Mouse (Mus musculus): ENCODE data around the gene Coro2b. TPM values are rescaled to one million over a fixed set of nuclear protein-coding genes. Genes with fewer than 3 reads are reported as not detected.

Gene Coro2b
- polyA plus RNA-seq, 1 experiment from 2014 or later = 11.0 TPM

- no peak overlapping the region for H3K4me3 ChIP-seq (replicated peaks; ENCODE audit: low read depth, low read length)
- DNase-seq (ENCODE audit: low spot score) (no peak), ATAC-seq (replicated peaks; ENCODE audit: low FRiP score, low read depth) (no peak)
- H3K4me2 ChIP-seq (ENCODE audit: low read length) = no peak overlapping the region
- H3K9me3 ChIP-seq (replicated peaks; ENCODE audit: low read length) = no peaks in the 10 kb centered on the region
- no peaks in the 10 kb centered on the region for H3K36me3 ChIP-seq (ENCODE audit: insufficient read depth, low read length)
- H3K9ac ChIP-seq (ENCODE audit: low read depth, low read length) = no peak overlapping the region
- no peak overlapping the region for H3K27ac ChIP-seq
- 67% methylated on average over 2 of the region's 2 CpGs for whole genome bisulfite sequencing
- H3K27me3 ChIP-seq (ENCODE audit: insufficient read depth, low read length) = no peaks in the 10 kb centered on the region
- peaks cover 7% of the 10 kb centered on the region; the same call in 1 of the 2 replicates for H3K4me1 ChIP-seq (replicated peaks; ENCODE audit: insufficient read depth, low read length)
- no peak for TF ChIP-seq CTCF (IDR thresholded peaks at IDR 0.05; ENCODE audit: low read depth)
These were observed 34.5 kb downstream of the Coro2b start for GRCm38 (mm10) chr9:62502361-62502760.

- H3K4me1 ChIP-seq (replicated peaks; ENCODE audit: insufficient read depth, low read length) = peaks cover 7% of the 10 kb centered on the region; the same call in 1 of the 2 replicates
- H3K36me3 ChIP-seq (ENCODE audit: insufficient read depth, low read length) = no peaks in the 10 kb centered on the region
- no peaks in the 10 kb centered on the region for H3K27me3 ChIP-seq (ENCODE audit: insufficient read depth, low read length)
- no peak for TF ChIP-seq CTCF (IDR thresholded peaks at IDR 0.05; ENCODE audit: low read depth)
- no peak for DNase-seq (ENCODE audit: low spot score)
- H3K9ac ChIP-seq (ENCODE audit: low read depth, low read length) = no peak overlapping the region
- no peak for ATAC-seq (replicated peaks; ENCODE audit: low FRiP score, low read depth)
- H3K4me2 ChIP-seq (ENCODE audit: low read length) = no peak overlapping the region
- WGBS = 87% methylated on average over 3 of the region's 3 CpGs
- no peak overlapping the region for H3K4me3 ChIP-seq (replicated peaks; ENCODE audit: low read depth, low read length)
- H3K9me3 ChIP-seq (replicated peaks; ENCODE audit: low read length) = no peaks in the 10 kb centered on the region
- no peak overlapping the region for H3K27ac ChIP-seq
These were observed 35.3 kb downstream of the Coro2b start for GRCm38 (mm10) chr9:62501566-62501965.

- H3K9me3 ChIP-seq (replicated peaks; ENCODE audit: low read length) = no peaks in the 10 kb centered on the region
- H3K27ac ChIP-seq = no peak overlapping the region
- H3K4me2 ChIP-seq (ENCODE audit: low read length) = no peak overlapping the region
- H3K4me3 ChIP-seq (replicated peaks; ENCODE audit: low read depth, low read length) = no peak overlapping the region
- no peak overlapping the region for H3K9ac ChIP-seq (ENCODE audit: low read depth, low read length)
- no peak for TF ChIP-seq CTCF (IDR thresholded peaks at IDR 0.05; ENCODE audit: low read depth)
- no peaks in the 10 kb centered on the region for H3K27me3 ChIP-seq (ENCODE audit: insufficient read depth, low read length)
- no peaks in the 10 kb centered on the region for H3K4me1 ChIP-seq (replicated peaks; ENCODE audit: insufficient read depth, low read length)
- 71% methylated on average over 4 of the region's 4 CpGs for WGBS
- ATAC-seq (replicated peaks; ENCODE audit: low FRiP score, low read depth) (no peak), DNase-seq (ENCODE audit: low spot score) (no peak)
- H3K36me3 ChIP-seq (ENCODE audit: insufficient read depth, low read length) = no peaks in the 10 kb centered on the region
These were observed 36.8 kb downstream of the Coro2b start for GRCm38 (mm10) chr9:62500007-62500406.

- no peak overlapping the region for H3K27ac ChIP-seq
- no peaks in the 10 kb centered on the region for H3K36me3 ChIP-seq (ENCODE audit: insufficient read depth, low read length)
- H3K9me3 ChIP-seq (replicated peaks; ENCODE audit: low read length) = no peaks in the 10 kb centered on the region
- ATAC-seq (replicated peaks; ENCODE audit: low FRiP score, low read depth) (no peak), DNase-seq (ENCODE audit: low spot score) (no peak)
- no peak for TF ChIP-seq CTCF (IDR thresholded peaks at IDR 0.05; ENCODE audit: low read depth)
- no peak overlapping the region for H3K9ac ChIP-seq (ENCODE audit: low read depth, low read length)
- no peak overlapping the region for H3K4me2 ChIP-seq (ENCODE audit: low read length)
- no peak overlapping the region for H3K4me3 ChIP-seq (replicated peaks; ENCODE audit: low read depth, low read length)
- no peaks in the 10 kb centered on the region for H3K27me3 ChIP-seq (ENCODE audit: insufficient read depth, low read length)
- no peaks in the 10 kb centered on the region for H3K4me1 ChIP-seq (replicated peaks; ENCODE audit: insufficient read depth, low read length)
- WGBS = 81% methylated on average over 6 of the region's 6 CpGs
These were observed 37.9 kb downstream of the Coro2b start for GRCm38 (mm10) chr9:62498945-62499344.

GRCm38 (mm10) chr9:62497135-62498092, 39.4 kb downstream of the Coro2b start:
- no peak for DNase-seq (ENCODE audit: low spot score)
- TF ChIP-seq CTCF (IDR thresholded peaks at IDR 0.05; ENCODE audit: low read depth) = no peak
- no peak overlapping the region for H3K4me2 ChIP-seq (ENCODE audit: low read length)
- ATAC-seq (replicated peaks; ENCODE audit: low FRiP score, low read depth) = no peak
- no peaks in the 10 kb centered on the region for H3K9me3 ChIP-seq (replicated peaks; ENCODE audit: low read length)
- no peaks in the 10 kb centered on the region for H3K36me3 ChIP-seq (ENCODE audit: insufficient read depth, low read length)
- WGBS = 58% methylated on average over 18 of the region's 18 CpGs
- no peak overlapping the region for H3K9ac ChIP-seq (ENCODE audit: low read depth, low read length)
- H3K27me3 ChIP-seq (ENCODE audit: insufficient read depth, low read length) = no peaks in the 10 kb centered on the region
- no peaks in the 10 kb centered on the region for H3K4me1 ChIP-seq (replicated peaks; ENCODE audit: insufficient read depth, low read length)
- peak overlapping the region; percentile 66 for H3K27ac ChIP-seq
- H3K4me3 ChIP-seq (replicated peaks; ENCODE audit: low read depth, low read length) = no peak overlapping the region

GRCm38 (mm10) chr9:62492306-62492990, 44.4 kb downstream of the Coro2b start:
- DNase-seq (ENCODE audit: low spot score) = no peak
- Histone ChIP-seq H3K9me3 (replicated peaks; ENCODE audit: low read length) (no peaks in the 10 kb centered on the region), H3K27me3 (ENCODE audit: insufficient read depth, low read length) (no peaks in the 10 kb centered on the region), H3K9ac (ENCODE audit: low read depth, low read length) (no peak overlapping the region), H3K27ac (no peak overlapping the region), H3K4me1 (replicated peaks; ENCODE audit: insufficient read depth, low read length) (no peaks in the 10 kb centered on the region), H3K36me3 (ENCODE audit: insufficient read depth, low read length) (no peaks in the 10 kb centered on the region), H3K4me3 (replicated peaks; ENCODE audit: low read depth, low read length) (no peak overlapping the region), H3K4me2 (ENCODE audit: low read length) (no peak overlapping the region)
- 69% methylated on average over 6 of the region's 6 CpGs for WGBS
- ATAC-seq (replicated peaks; ENCODE audit: low FRiP score, low read depth) = no peak
- no peak for TF ChIP-seq CTCF (IDR thresholded peaks at IDR 0.05; ENCODE audit: low read depth)
